Mouse (Mus musculus) small intestine, adult 2 months (tissue): ENCODE results near the gene Gna11.

Experiments
- CTCF ChIP-seq: fragments of 200-500 bp; IDR thresholded peaks from 2 replicates; pipeline ENCODE4 v1.5.1; 2012; ENCODE audit warnings: low read depth, mild to moderate bottlenecking, control low read depth, inconsistent platforms, low read length, moderate library complexity, mixed read lengths; ENCODE audit not compliant: insufficient replicate concordance, insufficient read length; ENCODE audit errors: extremely low read depth
- POLR2A ChIP-seq: fragments of 200-500 bp; IDR thresholded peaks from 2 replicates; pipeline ENCODE4 v1.6.1; 2012; ENCODE audit warnings: low read depth, mild to moderate bottlenecking, control low read depth, inconsistent platforms, low read length, moderate library complexity

- TF ChIP-seq CTCF (no peak), POLR2A (no peak)
Observed at GRCm38 (mm10) chr10:81505016-81505664, 39.9 kb downstream of the Gna11 start.
